Mouse (Mus musculus): Measurements from ENCODE around the gene Fam53b.

GRCm38 (mm10) chr7:132781130-132781814 lies 32.4 kb downstream of the Fam53b start:
- TF ChIP-seq CTCF (IDR thresholded peaks at IDR 0.05; ENCODE audit: low read depth, low read length) (no peak), POLR2A (IDR thresholded peaks at IDR 0.05; ENCODE audit: insufficient read depth, low read length) (no peak)

Data from ES-Bruce4 (cell line).